Mouse (Mus musculus): ENCODE data around the gene Arcn1.
"Not testable (repeated sequence)": the region's sequence is repeated elsewhere in the genome, so short reads cannot be mapped to it uniquely, and the experiment has no call there.

The Arcn1 gene

DNA sequence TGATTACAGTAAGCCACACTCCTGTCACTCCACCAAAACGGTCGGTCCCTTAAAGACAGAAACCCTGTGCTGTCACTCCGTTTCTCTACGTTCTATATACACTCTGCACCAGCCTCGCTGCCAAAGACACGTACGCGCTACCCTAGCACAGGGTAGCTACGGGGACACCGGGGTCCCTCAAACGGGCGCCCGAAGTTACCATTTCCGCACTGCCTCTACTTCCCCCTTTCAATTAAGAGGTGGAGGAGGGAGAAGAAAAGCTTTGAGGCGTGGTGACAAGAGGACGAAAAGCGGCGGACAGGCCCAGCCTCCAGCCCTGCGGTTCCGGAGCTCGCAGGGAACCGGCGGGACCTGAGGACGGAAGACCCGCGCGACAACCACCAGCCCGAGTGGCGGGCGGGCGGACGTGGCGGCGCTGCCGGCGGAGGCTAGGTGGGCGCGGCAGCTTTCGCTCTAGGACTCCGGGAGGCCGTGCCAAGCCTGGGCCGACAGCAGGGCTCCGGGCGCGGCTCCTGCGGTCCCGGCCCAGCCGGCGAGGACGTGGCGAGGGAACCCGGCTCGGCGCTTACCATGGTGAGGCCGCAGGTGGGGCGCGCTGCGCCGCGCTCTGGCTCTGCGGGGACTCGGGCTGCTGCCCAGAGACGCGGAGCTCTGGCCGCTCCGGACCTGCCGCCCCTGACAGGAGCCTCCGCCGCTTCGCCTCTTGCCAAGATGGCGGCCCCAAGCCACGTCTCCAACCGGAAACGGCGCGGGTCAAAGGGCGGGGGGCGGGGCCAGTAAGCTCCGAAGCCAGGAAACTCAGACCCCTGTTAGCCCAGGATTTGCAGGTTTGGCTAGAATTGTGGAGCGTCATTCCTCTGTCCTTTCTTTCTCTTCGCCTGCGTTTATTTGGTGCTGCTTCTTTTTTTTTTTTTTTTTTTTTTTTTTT lies at the start of gene Arcn1, which contains the start of gene Ift46:
Arcn1 (minus strand) TSS at position 745 of the 928 bp plus-strand sequence.
Ift46 (plus strand) TSS at position 808 of the 928 bp plus-strand sequence.
- peak; percentile 90 for DNase-seq (ENCODE audit: low spot score)

DNA sequence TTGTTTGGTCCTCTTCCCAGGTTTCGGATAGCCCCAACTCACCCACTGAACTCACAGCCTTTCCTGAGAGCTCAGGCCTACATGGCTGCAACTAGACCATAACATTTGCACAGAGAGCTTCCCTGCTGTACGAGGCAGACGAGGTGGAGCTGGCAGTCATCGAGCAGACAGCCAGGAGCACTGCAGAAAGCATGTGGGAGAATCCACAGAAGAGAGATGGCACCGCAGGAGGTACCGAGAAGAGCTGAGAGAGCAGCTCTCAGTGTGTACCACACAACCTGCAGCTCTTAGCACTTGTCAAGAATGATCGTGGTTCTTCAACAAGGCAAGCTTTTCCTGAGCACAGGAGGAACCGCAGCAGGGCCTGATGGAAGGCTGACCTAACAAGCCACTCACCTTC lies 46.5 kb upstream of the Arcn1 start:
- DNase-seq (ENCODE audit: low spot score): no peak

DNA sequence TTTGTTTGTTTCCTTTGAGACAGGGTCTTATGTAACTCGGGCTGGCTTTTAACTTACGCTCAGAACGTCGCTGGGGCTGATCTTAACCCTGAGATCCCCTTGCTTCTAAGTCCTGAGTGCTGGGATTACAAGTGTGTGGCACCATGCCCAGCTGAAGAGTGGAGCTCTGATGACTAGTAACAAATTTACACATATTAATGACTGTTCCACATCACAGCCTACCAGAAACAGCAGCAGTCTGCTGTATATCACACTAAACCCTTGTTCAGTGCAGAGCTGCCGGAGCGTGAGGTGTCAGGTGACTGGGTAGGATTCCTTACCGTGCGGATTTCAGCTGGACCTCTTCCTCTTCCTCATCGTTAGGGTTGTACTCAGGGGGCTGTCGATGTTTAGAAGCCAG lies 42.7 kb upstream of the Arcn1 start:
- DNase-seq (ENCODE audit: low spot score): no peak

DNA sequence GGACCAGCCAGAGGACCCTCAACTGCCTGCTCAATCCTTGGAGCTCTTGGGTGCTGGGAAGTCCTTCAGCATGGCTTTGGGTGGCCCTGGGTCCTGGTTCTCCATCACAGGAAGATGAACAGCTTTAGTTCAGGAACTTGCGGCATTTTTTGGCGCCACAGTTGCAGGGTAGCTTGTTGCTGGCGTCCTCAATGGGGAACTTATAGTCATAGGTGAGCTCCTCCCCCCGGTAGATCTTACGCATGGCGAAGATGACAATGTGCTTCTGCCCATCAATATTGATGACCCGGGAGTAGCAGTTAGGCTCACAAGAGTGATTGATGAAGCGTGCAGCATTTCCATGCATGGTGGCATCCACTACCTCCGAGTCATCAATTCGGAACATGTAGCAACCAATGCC lies 40.1 kb upstream of the Arcn1 start:
- no peak for DNase-seq (ENCODE audit: low spot score)

DNA sequence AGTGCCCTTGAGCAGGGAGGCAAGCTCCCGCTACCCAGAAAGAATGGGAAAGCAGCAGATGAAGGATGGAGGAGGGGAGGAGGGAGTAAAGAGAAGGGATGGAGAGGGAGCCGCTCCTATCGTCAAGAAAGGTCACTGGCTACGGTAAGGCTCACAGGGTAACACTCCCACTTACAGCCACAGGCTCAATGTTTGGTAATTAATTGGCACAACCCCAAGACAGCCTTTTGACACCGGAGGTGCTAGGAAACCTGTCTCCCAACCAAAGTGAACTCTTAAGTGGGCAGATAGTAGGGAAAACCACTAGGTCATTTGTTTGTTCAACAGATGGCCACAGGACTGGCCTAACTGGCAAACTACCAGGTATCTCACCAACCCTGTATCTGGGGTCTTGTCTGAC lies 39.5 kb upstream of the Arcn1 start:
- DNase-seq (ENCODE audit: low spot score): no peak

DNA sequence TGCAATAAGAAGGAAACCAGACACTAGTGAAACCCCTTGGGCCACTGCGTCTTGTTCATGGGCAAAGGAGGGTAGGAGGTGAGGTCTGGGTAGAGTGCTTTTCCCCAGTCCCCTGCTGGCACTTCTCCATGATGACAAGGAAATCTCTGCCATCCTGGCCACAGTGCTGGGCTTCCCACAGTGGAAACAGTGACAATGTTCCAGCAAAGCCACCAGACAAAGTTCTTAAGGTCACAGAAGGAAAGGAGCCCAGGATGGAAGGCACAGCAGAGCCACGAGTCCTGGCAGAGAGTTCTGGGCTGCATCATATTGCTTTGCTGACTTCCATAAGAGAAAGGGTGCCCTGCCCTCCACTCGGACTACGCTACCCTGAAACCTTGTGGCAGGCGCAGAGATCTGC lies 37.9 kb upstream of the Arcn1 start:
- DNase-seq (ENCODE audit: low spot score): no peak

DNA sequence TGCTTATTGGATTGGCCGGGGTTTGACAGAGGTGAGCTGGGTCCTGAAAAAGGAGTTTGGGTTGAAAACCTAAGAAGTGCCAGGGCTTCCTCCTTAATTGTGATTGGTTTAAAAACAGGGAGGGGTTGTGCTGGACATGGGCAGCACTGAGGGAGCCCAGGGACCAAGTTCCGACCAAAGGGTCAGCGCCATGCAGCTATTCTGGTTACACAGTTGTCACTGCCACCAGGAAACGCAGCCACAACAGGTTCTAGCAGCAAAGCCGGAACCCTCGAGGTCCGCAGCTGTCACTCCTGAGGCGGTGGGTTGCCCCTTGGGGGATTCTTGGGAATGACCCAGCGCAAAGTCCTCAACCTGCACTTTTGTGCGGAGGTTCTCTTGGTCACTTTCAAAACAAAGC lies 37.0 kb upstream of the Arcn1 start:
- no peak for DNase-seq (ENCODE audit: low spot score)

DNA sequence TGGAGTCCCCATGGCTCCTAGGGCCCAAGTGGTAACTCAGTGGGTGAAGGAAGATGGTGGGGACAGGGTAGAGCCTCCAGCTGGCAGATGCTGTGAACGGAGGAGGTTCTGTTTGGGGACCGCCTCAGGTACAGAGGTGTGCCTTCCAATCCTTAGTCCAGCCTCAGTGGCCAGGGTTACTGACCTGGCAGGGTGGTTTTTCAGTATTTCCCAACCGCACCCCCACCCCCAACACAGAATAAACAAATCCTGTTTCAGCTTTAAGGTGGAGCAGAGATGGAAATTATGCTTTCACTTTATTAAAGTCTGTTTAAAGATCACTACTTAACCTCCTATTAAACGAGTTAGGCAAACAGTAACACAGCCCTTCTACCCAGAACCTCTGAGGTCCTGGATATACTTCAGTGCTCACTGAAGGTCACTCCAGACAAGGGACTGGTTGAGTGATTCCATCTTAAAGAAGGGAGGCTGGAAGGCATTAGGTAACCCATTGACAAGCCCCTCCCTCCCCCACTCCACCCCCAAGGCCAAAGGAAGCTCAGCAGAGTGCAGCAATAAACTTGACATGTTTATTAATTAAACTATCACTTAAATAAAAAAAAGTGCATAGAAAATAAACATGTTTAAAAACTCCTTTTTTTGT lies 35.3 kb upstream of the Arcn1 start, which contains the start of gene Ttc36:
Ttc36 (minus strand) TSS at position 265 of the 643 bp plus-strand sequence.
- DNase-seq (ENCODE audit: low spot score): peak; percentile 16

DNA sequence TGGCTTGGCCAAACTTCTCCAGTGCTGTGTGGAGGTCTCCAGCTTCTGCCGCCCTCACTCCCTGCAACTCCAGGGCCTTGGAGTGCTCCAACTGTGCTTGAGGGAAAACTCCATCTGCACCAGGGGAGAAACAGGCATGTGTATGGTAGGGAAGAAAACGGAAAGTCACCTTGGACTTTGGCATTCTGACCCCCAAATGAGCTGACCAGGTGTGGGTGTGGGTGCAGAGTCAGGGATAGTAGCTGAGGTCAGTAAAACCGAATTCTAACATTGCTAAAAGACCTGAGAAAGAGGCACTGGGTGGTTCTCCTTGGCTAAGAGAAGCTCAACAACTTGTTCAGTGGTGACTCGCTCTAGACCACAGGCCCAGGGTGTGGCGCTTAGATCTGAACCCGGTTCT lies 34.0 kb upstream of the Arcn1 start:
- no peak for DNase-seq (ENCODE audit: low spot score)

DNA sequence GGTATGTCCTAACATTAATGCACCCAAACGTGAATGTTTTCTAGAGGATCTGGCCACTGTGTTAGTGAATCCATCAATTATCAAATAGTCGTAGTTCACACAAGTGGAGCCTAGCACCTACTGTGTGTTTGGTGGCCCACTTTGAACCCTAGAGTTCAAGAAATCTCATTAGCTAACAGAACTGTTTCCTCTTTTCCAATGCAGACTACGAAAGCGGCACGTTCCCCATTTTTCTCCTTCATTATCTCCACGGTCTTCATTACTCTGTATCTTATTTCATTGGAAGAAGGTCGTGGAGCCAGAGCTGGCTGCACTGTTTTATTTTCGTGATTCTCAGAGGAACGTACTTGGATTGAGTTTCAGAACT lies 32.3 kb upstream of the Arcn1 start:
- no peak for DNase-seq (ENCODE audit: low spot score)

DNA sequence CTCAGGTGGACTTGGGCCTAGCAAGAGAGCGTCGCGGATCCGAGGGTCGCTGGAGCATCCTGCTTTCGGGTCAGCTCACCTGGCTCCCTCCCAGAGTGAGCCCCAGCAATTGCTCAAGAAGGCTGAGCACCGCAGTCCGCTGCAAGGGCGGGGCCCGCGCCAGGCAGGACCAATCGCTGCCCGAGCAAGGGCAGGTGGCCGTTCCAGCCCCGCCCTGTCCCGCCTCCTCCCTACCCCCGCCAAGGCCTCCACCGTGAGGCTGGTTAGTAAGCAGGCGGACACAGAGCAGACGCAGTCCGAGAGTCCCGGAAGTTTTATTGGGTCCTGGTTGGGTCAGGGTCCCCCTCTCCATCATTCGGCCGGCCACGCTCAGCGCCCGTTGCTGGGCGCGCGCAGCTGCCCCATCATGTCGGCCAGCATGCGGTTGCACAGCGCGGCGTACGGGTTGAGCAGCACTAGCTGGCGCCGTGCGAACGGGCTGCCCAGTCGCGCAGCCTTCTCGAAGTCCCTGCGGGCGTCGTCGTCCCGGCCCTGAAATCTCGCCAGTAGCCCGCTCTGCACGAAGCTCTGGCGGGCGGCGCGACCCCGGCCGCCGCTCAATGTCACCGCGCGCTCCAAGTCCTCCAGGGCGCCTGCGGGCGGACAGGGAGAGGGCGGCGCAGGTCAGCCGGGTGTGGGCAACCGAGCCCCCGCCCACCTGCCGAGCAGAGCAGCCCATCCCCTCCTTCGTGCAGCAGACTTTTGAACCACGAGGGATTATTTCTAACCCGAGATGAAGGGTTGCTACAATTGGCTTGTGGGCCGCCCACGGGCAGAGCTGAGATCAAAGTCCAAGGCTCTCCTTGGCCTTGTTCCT lies 31.7 kb upstream of the Arcn1 start, which contains the start of gene Tmem25:
Tmem25 (minus strand) TSS at position 206 of the 856 bp plus-strand sequence.
- no peak for DNase-seq (ENCODE audit: low spot score)

DNA sequence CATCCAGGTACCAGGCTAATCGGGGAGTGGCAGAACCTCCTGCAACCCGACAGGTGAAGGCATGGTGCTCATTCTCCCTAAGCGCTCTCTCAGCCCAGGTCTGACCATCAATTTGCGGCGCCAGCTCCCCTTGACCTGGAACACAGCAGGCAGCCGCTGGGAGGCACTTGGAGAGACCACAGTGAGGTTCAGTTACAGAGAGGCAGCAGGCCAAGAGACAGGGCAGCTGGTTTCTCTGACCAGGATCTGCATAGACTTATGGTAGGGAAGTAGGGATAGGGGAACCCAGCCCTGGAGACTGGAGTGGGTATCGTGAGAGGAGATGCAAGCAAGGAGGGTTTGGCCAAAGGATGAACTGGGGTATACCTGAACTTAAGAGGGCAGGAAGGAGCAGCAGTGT lies 30.7 kb upstream of the Arcn1 start:
- DNase-seq (ENCODE audit: low spot score): no peak

DNA sequence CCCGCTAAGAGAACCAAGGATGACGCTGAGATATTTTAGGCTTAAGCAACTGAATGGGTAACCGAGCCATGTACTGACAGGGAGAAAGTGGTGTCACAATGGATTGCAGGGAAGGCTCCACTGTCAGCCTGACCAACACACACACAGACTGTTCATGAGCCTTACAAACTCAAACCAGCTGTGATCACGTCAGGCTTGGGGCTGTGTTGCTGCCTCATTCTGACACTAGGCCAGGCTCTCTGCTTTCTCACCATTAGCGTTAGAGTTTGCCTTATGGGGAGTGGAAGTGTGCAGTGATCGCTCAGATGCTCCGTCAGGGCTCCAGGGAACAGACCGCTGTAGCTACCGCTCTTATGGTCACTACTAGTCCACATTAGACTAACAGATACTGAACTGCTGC lies 25.2 kb upstream of the Arcn1 start:
- no peak for DNase-seq (ENCODE audit: low spot score)

DNA sequence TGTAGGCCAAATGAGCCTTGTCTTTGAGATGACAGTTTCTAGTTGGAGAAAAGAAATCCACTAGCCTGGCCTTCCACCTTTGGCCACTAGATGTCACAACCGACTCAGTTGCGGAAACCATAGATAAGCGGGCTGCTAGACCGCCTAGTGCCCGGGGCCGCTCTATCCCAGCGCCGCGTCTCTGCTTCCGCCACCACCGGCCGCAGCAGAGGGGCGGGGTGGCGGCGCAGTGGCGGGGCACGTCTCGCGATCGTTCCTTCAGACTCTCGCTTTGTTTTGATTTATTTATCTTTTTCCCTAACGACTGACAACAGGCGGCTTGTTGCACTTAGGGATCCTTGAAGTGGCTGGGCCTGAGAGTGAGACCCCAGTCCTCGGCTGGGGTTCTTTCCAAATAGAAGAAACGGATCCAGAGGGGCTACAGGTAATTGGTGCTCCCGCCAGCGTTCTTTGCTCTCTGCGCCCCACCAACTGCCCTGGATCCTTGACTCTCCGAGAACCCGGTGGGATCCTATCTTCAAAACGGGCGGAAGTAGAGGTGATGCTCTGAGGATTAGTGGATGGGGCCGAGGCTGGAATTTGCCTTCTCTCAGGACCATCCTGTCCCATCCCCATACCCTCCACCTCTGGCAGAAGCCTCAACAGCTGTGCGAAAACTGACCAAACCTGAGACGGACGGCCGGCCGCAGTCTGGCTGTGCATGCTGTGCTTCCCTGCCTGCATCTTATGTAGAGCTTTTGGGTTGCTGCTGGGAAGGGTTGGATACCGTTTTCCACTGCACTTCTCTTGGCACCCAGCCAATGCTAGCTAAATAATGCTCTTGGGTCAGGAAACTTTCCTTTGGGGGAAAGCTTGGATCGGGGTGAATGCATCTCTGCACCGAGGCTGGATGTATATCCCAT lies 5.4 kb upstream of the Arcn1 start:
- DNase-seq (ENCODE audit: low spot score): peak; percentile 95

DNA sequence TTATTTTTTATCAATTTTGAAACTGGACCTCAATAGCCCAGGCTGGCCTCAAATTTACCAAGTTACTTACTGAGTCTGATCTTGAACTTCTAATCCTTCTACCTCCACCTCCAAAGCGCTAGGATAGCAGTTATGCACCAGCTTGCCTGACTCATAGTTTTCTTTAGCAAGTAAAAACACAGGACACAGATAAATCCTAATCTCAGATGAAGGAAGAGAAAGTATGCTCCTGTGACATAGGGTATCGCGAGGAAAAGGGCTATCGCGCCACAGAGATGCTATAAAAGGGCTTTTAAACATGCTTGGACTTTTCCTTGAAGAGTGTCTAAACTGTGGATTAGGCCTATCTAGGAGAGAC lies 4.7 kb upstream of the Arcn1 start:
- DNase-seq (ENCODE audit: low spot score): no peak

DNA sequence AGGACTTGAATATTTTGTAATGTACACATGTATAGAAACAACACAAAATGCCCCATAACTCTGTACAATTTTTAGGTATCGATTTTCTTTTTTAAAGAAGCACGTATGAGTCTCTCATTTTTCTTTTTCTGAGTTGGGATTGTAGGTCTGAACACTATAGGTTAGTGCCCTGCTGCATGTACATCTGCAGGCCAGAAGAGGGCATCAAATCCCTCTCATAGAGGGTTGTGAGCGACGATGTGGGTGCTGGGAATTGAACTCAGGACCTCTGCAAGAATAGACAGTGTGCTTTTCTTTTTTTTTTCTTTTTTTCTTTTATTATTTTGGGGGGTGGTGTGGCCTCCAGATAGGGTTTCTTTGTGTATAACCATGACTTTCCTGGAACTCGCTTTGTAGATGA lies 3.7 kb upstream of the Arcn1 start:
- no peak for DNase-seq (ENCODE audit: low spot score)

DNA sequence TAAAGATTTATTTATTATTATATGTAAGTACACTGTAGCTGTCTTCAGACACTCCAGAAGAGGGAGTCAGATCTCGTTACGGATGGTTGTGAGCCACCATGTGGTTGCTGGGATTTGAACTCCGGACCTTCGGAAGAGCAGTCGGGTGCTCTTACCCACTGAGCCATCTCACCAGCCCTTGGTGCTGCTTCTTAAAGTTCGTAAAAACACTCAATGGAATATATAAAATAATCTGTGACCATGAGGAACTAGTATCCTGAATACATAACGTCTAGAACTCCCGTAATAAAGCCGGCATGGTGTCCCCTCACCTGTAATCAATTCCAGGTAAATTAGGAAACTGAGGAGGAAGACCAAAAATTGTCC lies 367 bp upstream of the Arcn1 start:
- DNase-seq (ENCODE audit: low spot score): not testable (repeated sequence)

DNA sequence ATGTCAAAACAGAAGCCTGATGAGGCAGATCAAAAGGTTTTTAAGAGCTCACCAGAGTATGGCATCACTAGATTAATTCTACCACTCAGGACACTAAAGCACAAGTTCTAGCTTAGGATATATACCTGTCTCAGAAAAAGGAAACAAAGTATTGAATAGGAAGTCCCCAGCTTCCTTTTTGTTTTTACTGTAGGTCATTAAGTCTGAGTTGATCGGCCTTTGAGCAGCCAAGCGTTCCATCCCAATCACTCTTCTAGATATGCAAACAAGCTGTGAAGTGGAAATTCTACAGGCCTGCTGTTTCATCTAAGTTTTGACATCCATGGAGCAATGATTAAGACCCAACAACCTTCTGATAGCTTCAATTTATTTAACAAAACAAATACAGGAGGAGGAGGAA lies 6.8 kb downstream of the Arcn1 start:
- DNase-seq (ENCODE audit: low spot score): no peak

DNA sequence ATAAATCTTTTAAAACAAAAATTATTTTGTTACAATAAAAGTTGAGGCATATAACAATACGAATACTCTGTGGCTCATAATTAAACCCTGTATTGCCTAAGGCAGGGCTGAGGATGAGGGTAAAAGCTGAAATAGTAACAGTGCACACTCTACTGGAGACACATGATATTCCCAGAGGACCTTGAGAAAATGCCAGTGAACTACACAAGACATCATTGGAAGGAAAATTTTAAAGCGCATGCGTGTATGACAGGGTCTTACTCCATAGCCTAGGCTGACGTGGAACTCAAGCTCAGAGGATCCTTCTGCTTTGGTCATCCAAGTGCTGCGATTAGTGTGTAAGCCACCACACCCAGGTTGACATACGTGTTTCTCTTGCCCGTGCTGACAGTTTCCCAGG lies 19.2 kb downstream of the Arcn1 start:
- peak; percentile 65 for DNase-seq (ENCODE audit: low spot score)

DNA sequence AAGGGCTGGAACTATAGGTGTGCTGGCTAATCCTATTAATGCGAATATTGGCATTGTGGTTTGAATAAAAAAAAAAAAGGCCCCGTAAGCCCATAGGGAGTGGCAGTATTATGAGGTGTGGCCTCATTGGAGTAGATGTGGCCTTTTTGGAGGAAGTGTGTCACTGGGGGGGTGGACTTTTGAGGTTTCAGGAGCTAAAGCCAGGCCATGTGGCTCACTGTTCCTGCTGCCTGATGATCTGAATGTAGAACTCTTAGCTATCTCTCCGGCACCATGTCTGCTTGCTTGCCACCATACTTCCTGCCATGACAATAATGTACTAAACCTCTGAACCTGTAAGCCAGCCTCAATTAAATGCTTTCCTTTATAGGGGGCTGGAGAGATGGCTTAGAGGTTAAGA lies 20.3 kb downstream of the Arcn1 start:
- DNase-seq (ENCODE audit: low spot score): no peak

DNA sequence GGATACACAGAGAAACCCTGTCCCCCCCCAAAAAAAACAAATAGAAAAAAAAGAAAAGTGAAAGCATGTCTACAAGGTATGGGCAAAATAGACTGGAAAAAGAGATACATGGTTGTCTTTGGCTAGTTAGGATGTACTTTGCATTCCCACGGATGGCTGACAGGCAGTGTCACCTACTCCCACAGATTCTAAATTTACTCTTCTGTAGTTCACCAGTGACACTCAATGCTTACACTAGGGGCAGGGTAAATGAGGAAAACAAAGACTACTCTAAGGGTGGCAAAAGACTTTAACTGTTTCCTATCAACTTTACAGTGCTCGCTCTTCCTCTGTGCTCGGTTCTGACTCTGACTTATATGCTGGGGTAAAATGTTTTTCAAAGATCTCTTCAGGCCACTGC lies 21.0 kb downstream of the Arcn1 start:
- no peak for DNase-seq (ENCODE audit: low spot score)

DNA sequence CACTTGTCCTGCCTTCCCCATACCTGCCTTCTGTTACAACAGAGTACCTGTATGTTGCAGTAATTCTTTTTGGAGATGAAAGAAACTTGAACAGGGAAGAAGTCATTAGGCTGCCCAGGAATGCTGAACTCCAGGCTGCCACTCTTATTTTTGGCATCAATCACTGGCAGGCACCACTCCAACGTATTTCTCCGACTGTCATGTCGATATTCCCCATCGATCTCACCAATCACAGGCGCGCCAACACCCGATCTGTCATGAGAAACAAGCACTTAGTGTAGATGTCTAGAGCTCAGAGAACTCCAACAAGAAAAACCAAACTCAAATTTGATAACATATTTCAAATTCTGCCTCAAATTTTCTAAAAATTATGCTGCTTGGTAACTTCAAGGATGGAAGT lies 22.3 kb downstream of the Arcn1 start:
- DNase-seq (ENCODE audit: low spot score): no peak
